Mouse (Mus musculus): Measurements from ENCODE around the gene Rab3c. TPM values are rescaled to one million over a fixed set of nuclear protein-coding genes. Genes with fewer than 3 reads are reported as not detected.

Rab3c gene
- total RNA-seq, 2 experiments from 2014 or later = 0.02 to 0.04 TPM

DNA sequence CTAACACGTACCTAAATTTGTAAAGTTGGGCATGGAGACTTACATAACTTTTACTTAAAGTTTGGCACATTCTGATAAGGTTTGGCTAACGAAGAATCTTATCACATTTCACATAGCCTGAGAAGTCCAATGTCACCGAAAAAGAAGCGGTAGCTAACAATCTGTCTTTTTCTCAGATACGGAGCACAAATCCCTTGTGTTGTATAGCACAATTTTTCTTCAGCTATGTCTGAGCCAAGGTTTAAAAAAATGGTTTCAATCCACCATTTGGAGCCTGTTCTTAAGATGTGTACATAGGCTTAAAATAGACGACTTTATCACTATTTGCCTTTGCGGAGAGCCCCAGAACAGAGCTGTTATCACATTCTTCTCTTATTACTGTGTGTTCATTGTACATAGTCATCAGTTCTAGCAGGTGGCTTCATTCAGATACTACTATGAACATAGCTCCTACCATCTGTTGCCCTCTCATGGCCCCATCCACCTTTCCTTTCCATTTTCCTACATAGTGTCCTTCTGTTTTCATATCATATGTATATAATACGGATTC, 69.2 kb downstream of the Rab3c start:
- intact Hi-C loops (cut with DNase I; ENCODE audit: low total_unique reads) = no loop called here
- DNase-seq = no peak

DNA sequence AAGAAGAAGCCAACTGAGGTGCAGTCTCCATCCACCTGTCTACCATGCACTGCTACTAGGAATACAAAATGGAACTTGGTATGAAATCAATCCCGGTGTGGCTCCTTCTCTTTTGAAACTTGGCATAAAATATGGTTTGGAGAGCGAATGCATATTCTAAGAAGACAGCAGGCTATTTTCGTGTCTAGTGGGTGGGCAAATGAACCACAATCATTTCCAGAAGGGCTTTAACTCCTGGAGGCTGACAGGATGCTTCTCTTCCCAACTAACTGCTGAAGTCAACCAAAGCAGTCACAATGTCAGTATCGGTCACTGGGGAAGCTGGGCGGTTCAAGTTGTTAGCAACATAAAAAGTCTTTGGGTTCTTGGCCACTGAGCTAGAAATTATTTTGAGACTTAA, 81.9 kb downstream of the Rab3c start:
- no peak for DNase-seq
- intact Hi-C loops (cut with DNase I; ENCODE audit: low total_unique reads) = no loop called here

DNA sequence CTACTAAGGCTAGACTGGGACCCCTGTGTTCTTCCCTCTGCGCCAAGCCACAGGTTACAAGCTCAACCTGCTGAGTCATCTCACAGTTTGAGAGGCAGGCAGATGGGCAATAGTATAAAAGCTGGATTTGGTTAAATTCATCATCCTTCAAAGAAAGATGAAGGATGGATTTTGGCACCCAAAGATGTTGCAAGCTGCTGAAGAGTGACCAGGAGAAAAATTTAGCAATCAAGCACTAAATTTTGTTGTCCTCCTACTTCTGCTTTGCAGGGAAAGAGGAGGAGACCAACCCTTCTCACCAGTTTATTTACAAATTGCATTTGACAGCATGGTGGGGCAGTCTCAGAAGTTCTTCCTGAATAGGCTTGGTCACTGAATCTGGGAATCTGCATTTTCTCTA, 90.8 kb downstream of the Rab3c start:
- intact Hi-C loops (cut with DNase I; ENCODE audit: low total_unique reads) = no loop called here
- no peak for DNase-seq

DNA sequence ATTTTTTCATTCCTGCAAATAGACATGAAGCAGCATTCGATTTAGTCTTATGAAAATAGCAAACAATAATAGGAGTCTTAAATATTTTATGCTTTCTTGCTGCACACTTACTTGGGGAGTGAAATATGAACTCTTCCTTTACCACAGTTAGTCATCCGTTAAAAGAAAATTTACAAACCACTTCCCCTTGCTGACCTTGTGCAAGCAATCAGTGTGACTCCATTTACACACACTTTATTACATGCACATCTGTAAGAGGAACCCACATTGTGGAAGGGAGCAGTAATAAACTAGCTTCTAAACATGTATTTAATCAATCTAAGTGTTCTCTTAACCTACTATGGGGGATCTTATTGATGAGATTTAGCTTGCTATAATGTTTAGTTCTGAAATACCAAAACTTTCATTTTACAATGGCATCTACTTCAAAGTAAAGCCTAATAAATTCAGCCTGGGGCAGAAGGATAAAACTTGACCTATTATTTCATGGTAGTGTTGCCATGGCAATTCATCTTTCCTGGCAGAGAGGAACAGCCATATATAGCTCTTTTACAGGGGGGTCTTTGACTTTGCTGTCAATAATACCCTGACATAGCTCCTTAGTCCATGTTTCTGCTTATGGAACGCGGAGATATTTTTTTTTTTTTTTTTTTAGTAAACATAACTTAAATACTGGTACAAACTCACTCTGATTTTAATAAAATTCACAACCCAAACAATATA, 95.7 kb downstream of the Rab3c start:
- intact Hi-C loops (cut with DNase I; ENCODE audit: low total_unique reads) = no loop called here
- no peak for DNase-seq

DNA sequence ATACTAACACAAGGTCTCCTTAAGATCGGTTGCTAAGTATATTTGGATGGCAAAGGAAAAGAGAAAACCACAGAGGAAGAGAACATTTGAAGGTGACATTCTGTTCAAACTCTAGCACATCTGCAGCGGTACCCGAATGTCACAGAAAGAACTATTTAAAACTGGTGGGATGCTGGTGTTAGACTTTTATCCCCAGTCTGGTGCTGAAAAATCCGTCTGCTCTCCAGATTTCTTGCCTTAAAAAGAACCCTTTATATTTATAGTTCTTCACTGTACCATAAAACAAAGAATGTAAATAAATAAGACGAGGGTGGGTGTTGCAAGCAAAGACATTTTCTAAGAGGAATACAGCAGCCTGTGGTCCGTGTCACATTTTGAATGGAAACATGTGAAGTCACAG, 105.1 kb downstream of the Rab3c start:
- DNase-seq = no peak
- intact Hi-C loops (cut with DNase I; ENCODE audit: low total_unique reads) = no loop called here

DNA sequence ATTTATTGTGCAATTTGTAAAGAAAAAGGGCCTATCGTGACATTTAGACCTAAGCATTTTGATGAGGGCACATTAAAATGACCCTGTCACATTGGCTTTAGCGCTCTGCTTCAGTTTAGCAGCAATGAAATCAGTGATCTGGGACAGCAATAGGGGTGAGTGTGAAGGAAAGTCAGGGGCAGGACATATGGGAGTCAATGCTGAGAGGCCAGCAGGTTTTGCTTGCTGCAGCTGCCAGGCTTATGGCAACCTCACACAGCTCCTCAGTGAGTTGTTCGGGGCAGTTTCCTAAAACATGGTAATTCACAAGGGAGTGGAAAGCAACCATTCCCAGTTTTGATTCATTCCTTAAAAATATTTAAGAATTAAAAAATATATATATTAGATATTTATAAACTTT, 111.1 kb downstream of the Rab3c start:
- intact Hi-C loops (cut with DNase I; ENCODE audit: low total_unique reads) = no loop called here
- DNase-seq = no peak

DNA sequence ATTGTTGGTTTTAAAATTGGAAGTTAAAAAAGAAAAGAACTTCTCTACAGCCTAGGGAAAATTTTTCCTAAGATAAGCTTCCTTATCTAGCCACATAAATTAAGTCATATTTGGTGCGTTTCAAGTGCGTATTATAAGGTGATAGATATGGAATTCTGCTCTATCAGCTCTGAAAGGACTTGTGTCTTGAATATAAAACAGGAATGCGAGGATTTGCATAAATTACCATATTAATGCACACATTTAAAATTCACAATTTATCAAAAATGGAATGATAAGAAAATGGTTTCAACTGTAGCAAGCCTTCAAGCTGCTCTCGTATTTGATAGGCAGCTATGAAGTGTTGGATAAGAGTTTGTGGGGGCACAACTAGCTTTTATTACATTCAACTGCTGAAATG, 111.6 kb downstream of the Rab3c start:
- intact Hi-C loops (cut with DNase I; ENCODE audit: low total_unique reads) = no loop called here
- DNase-seq = no peak

DNA sequence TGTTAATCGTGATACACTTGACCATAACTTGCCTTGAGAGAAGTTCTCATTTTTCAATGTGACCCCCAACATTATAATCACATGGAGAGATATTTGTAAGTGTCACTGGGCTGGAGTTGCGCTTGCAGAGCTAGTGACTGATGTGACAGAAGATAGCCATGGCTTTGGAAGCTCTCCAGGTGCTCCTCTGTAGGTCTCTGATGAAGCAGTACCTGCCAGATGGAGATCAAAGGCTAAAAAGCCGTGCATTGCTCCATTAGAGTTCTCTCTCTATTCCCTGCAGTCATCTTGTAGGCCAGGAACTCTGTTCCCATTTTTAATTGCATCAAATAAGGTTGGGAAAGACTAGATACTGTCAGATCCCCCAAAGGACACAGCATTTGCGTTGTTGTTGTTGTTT, 112.2 kb downstream of the Rab3c start:
- intact Hi-C loops (cut with DNase I; ENCODE audit: low total_unique reads) = no loop called here

DNA sequence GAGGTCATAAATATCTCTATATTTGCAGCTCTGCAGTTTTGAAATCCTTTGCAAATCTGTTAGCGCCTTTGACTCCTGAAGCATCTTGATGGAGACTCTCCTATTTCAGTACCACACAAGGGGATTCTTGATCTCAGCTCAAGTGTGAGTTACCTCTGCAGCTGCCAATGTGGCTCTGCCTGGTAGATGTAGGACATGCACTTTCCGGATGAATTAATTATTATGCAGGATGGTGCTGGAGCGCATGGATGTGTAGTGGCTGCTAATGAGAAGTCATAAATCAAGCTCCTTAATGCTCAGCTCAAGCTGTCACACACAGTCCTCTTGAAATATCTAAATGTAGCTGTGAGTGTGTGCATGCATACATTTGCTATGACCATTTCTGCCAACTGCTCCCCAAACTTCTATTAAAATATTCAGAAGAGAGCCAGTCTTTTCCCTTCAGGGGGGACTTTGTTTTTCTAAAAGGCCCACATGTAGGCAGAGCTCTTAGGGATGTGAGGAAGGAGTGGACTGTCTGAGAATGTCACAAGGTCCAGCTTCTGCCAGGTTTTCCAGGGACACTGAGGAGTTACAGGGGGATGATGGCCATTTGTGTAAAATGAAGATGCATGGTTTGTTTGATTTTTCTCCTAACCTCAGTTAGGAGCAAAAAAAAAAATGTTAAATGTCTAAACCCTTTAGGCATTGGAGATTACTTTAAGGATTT, 114.0 kb downstream of the Rab3c start:
- intact Hi-C loops (cut with DNase I; ENCODE audit: low total_unique reads) = no loop called here
- no peak for DNase-seq

More for the DNA sequence above, 112.2 kb downstream of the Rab3c start:
- no peak for DNase-seq

DNA sequence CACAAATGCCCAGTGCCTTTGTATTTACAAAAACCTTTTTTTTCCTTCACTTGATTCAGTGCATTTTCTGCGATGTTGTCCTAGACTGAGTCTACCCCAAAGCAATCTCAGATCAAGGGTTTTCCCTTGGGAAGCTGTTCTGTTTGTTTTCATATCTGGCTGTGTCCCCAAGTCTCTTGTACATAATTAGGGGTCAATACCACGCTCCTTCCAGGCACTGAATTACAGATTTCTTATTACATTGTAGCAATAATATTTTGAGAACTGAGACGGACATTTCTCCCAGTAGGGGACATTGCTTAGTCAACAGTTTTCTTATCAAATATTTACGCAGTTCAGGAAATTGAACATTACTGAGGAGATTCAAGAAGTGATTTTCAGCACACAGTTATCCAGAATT, 120.8 kb downstream of the Rab3c start:
- intact Hi-C loops (cut with DNase I; ENCODE audit: low total_unique reads) = no loop called here
- DNase-seq = no peak

DNA sequence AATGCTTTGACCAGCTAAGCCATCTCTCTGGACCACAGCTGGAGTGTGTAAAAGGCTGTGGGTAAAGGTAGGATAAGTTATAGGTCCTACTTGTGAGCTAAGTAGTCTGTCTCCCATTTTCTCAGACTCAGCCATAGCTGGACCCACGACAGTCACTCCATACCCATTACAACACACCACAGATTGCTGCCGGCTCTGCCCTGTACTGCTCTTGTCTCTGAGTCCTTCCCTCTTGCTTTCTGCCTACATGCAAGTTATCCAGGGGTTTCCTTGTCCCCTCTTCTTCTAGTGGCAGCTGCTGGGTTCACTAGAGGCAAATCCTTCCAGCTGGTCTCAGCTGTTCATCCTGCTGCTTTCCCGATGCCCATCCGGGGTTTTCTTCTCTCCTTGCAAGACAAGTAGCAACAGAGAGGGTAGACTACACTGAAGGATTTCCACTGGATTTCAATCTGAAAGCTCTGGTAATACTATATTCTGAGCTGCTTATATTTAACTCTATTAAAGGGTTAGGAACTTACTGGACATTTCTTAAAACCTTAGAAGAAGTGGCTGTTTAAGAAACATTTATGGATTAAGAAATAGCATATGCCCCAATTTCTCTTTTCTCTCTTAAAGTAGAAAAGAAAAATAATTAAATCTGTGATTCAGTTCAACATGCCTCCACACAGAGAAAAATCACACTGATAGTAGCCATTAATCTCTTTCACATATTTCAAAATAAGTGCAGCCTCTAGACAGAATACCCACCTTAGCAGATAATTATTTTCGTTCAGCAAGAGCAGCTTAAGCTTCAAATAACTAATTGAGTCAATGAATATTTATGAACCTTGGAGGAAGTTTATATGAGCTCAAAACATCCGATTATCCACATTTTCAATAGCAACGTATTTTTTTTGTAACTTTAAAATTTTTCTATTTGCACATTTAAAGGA, 121.9 kb downstream of the Rab3c start:
- intact Hi-C loops (cut with DNase I; ENCODE audit: low total_unique reads) = no loop called here
- DNase-seq = no peak

DNA sequence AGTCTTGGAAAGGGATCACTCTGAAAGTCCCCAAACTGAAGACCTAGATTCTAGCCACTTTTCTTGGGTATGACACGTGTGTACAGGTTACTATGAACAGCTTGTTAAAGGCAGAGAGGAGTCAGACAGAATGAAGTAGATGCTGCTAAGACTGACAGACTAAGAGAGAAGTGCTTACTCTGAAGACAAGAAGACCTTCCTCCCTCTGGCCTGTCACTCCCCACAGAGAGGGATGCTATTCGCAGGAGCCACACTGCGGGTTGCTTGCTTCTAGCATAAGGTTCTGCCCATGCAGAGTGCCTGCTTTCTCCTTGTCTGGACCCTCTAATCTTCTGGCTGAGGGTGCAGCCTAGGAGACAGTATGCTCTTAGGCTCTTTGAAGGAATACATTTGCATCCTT, 135.3 kb downstream of the Rab3c start:
- no peak for DNase-seq
- intact Hi-C loops (cut with DNase I; ENCODE audit: low total_unique reads) = no loop called here

DNA sequence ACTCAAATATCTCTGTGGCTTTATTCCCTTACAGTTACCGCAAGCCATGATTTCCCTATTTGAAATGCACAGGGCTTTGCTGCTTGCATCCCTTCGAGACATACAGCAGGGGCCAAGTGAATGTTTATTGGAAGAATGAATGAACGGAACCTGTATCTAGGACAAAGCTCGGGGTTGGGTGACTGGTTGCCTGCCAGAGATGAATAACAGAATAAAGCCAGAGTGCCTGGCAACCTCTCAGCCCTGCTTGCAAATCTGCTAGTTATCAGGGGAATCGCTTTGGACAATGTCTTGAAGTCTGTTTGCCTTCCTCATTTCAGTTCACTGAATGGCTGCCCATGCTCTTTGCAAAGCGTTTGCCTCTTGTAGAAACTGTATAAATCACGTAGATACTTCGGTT, 135.8 kb downstream of the Rab3c start:
- peak; percentile 6 for DNase-seq
- intact Hi-C loops (cut with DNase I; ENCODE audit: low total_unique reads) = no loop called here

DNA sequence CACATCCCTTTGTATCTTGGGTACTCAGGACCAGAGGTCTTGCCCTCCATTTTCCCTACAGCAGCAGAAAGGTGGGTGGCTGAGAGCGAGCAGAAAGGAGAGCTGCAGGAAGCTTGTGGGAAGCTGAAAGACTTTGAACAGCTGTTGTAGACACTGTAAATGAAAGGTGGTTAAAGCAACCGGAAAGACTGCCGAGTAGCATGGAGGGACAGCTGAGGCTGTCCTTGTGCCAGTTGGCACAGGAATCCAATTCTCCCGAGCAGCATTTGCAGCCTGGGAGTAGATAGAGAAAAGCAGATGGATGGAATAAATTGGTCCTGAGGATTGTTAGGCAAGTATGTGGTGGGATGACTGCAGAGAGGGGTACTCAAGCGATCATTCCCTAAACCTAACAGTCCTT, 141.5 kb downstream of the Rab3c start:
- DNase-seq = peak; percentile 7
- intact Hi-C loops (cut with DNase I; ENCODE audit: low total_unique reads) = no loop called here

DNA sequence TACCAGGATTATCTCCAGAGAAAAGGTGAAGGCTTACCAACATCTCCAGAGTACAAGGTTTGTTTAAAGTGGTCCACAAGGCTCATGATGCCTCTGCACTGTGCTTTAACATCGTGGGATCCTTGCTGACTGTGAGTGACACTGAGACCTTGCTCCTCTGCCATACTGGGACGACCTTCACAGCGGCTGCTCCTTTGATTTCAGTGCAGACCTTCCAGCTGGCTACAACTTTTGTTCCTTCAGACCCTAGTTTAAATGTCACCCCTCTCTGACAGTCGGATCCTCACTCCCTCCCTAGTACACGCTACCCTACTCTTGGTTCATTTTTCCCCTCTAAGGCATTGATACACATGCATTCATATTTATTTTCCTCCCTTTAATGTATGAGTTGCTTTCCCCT, 142.2 kb downstream of the Rab3c start:
- intact Hi-C loops (cut with DNase I; ENCODE audit: low total_unique reads) = no loop called here

DNA sequence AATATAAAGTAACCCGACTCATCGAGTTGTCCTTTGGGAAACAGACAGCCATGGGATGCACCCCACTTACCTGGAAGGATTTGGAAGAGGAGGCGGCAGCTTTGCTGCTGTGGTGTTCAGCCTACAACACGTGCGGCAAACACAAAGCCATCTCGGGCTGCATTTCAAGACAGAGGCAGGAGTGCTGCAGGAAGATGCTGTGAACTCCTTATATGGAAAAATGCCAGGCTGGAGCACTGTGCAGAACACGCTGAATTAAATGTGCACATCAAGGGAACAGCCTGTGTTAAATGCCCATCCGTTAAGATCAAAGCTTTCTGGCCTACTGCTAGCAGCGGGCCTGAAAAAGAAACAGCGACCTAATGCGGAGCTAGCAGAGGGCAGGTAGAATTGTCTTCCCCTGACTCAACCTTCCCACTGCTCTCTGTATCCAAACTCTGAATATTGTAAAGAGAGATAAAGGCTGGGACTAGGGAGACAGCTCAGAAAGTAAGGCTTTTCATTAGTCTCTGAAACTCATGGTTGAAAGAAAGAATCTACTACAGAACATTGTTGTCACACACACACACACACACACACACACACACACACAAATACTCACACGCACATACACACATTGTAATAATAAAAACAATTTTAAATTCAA, 153.1 kb downstream of the Rab3c start:
- no peak for DNase-seq
- intact Hi-C loops (cut with DNase I; ENCODE audit: low total_unique reads) = no loop called here

More for the DNA sequence above, 142.2 kb downstream of the Rab3c start:
- no peak for DNase-seq

DNA sequence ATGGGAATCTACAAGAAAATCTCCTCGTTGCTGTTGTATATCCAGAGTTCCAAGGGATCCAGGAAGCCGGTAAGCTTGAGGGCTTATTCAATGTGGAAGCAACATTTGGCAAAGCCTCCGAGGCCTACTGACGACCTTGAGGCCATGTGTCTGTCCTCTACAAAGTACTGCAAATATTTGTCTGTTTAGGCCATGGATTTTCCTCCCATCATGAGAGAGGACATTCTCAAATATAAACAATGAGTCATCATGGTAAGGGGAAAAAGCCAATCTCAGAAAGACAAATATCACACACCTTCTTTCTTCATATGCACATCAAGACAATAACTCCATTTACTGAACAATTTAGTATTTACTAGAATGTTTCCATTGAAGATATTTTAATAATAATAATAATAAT, 158.0 kb downstream of the Rab3c start:
- no peak for DNase-seq
- intact Hi-C loops (cut with DNase I; ENCODE audit: low total_unique reads) = no loop called here

DNA sequence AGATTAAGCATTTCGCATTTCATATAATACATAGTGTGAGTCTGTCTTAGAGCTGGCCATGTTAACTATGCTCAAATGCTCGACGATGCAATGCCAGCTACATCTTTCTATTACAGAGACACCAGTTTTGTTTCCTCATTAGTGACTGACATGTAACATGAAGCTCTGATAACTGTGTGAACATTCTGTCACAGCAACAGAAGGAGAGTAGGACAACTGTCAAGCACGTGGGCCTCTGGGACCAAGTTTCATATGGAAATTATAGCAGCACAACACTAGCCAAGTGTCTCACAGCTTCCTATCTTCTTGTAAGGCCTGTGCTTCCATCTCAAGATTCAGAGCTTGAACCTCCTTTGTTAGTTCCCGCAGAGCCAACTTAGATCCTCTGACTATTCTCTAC, 163.9 kb downstream of the Rab3c start:
- intact Hi-C loops (cut with DNase I; ENCODE audit: low total_unique reads) = no loop called here
- no peak for DNase-seq

DNA sequence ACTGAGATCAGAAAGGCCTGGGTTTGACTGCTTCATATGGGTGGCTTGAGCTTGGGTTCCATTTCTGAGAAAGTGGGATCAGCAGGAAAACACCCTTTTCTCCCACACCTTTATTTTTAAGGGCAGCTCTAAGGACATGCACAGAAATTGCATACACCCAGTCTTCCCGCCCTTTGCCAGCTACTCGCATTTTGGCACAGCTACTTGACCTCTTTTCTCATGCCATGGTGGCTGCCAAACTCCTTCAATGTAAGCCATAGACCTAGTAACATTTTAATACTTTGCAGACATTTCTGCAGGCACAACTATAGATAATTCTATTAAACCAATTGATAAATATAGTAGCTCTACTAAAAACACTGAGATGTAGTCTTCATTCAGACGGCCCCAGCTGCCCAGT, 164.5 kb downstream of the Rab3c start:
- intact Hi-C loops (cut with DNase I; ENCODE audit: low total_unique reads) = no loop called here
- no peak for DNase-seq
